Mouse (Mus musculus) stomach, embryonic 15.5 days (tissue): ENCODE results near the gene Kctd2. TPM values are rescaled to one million over a fixed set of nuclear protein-coding genes. Genes with fewer than 3 reads are reported as not detected.

Experiments used
- ATAC-seq: fragments of 200-750 bp; cut with Nextera tagmentation; 2 replicates; pipeline ENCODE4 v1.8.0; 2017; ENCODE audit warnings: low read depth, moderate number of reproducible peaks, moderate TSS enrichment; ENCODE audit not compliant: insufficient read depth, low FRiP score
- H3K27ac ChIP-seq: fragments of 300-500 bp; sonication (generic); 2 replicates; pipeline ENCODE4 v1.5.1; 2015; ENCODE audit warnings: mild to moderate bottlenecking, inconsistent platforms
- H3K27me3 ChIP-seq: fragments of 300-500 bp; sonication (generic); replicated peaks from 2 replicates; pipeline ENCODE4 v1.6.1; 2015; ENCODE audit warnings: inconsistent platforms
- H3K36me3 ChIP-seq: fragments of 300-500 bp; sonication (generic); 2 replicates; pipeline ENCODE4 v1.6.1; 2015; ENCODE audit warnings: inconsistent platforms
- H3K4me1 ChIP-seq: fragments of 300-500 bp; sonication (generic); 2 replicates; pipeline ENCODE4 v1.6.1; 2015; ENCODE audit warnings: inconsistent platforms
- H3K4me2 ChIP-seq: fragments of 300-500 bp; sonication (generic); 2 replicates; pipeline ENCODE4 v1.6.1; 2015; ENCODE audit warnings: mild to moderate bottlenecking, inconsistent platforms
- H3K4me3 ChIP-seq: fragments of 300-500 bp; sonication (generic); replicated peaks from 2 replicates; pipeline ENCODE4 v1.5.1; 2015; ENCODE audit warnings: inconsistent platforms
- H3K9ac ChIP-seq: fragments of 300-500 bp; sonication (generic); 2 replicates; pipeline ENCODE4 v1.6.1; 2015; ENCODE audit warnings: inconsistent platforms
- H3K9me3 ChIP-seq: fragments of 300-500 bp; sonication (generic); 2 replicates; pipeline ENCODE4 v1.6.1; 2016; ENCODE audit warnings: inconsistent platforms
- WGBS: fragments of 180-500 bp; shearing (Covaris S2); methylation state at CpG from one replicate; pipeline ENCODE4 v1.1.7; 2015; 5-methylcytosine and 5-hydroxymethylcytosine counted together
- microRNA-seq: library from miRNA; unstranded; fragments of <30 nt; microRNA quantifications from one replicate; pipeline ENCODE4, GENCODE M21; 2016
- polyA plus RNA-seq: library from polyadenylated mRNA; unstranded; fragments of >200 nt; fragmentation: Nextera tagmentation; extraction: Ambion mirVana; gene quantifications from 2 replicates; pipeline ENCODE4 v1.2.1, GENCODE M21; 2015

The Kctd2 gene
- polyA plus RNA-seq, 1 experiment from 2014 or later, result 15.6 TPM

DNA sequence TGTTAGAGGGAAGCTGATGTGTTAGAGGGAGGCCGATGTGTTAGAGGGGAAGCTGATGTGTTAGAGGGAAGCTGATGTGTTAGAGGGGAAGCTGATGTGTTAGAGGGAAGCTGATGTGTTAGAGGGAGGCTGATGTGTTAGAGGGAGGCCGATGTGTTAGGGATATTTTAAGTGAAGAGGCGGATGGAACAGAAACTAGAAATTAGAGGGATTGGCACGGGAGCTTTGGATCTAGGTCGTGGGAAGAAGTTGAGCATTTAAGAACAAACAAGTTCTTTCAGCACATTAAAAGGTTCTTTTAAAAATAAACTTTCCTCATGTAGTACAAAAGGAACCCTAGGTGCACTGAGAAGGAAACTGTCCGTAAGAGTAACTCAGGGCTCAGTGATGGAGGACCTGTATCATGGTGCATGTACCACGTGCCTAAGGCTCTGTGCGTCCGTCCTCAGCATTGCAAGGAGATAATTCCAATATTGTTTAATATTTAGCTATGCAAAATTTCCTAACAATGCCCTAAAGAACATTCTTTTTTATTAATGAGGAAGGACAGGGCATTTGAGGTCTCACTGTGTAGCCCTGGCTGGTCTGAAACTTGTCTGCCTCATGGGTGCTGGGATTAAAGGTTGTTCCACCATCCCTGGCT is 58.5 kb downstream of the Kctd2 start:
- 81% methylated on average over 9 of the region's 9 CpGs for WGBS
- Histone ChIP-seq H3K9me3 (no peaks in the 10 kb centered on the region), H3K27ac (no peak overlapping the region), H3K4me2 (no peak overlapping the region), H3K4me1 (peaks cover 15% of the 10 kb centered on the region), H3K27me3 (no peaks in the 10 kb centered on the region), H3K9ac (no peak overlapping the region), H3K36me3 (no peaks in the 10 kb centered on the region), H3K4me3 (no peak overlapping the region)
- no peak for ATAC-seq

Small RNA genes within 50 kb of the gene (microRNA-seq; reads per million reads assigned to microRNA genes)
- gene Mir3968, result not detected

Other genes with a start within 250 kb of the Kctd2 start
- gene Tmem104, start 232.6 kb upstream of the Kctd2 start, polyA plus RNA-seq, result 9.3 and 11.5 TPM in 2 replicates
- 23.2 and 24.0 TPM in 2 replicates for gene Nat9, start 232.3 kb upstream of the Kctd2 start, polyA plus RNA-seq
- gene Grin2c, start 152.9 kb upstream of the Kctd2 start, polyA plus RNA-seq, result 0.10 and 0.12 TPM in 2 replicates
- 16.6 and 17.8 TPM in 2 replicates for gene Fdxr, start 143.1 kb upstream of the Kctd2 start, polyA plus RNA-seq
- 2.0 TPM in 2 replicates for gene Fads6, start 122.5 kb upstream of the Kctd2 start, polyA plus RNA-seq
- gene Otop2, start 113.0 kb upstream of the Kctd2 start, polyA plus RNA-seq, result 0.46 and 0.90 TPM in 2 replicates
- 0.26 and 0.35 TPM in 2 replicates for gene Ush1g, start 98.1 kb upstream of the Kctd2 start, polyA plus RNA-seq
- gene Otop3, start 85.4 kb upstream of the Kctd2 start, polyA plus RNA-seq, result 2.4 and 2.7 TPM in 2 replicates
- 32.9 and 41.0 TPM in 2 replicates for gene Hid1, start 52.4 kb upstream of the Kctd2 start, polyA plus RNA-seq
- 10.0 and 10.5 TPM in 2 replicates for gene Cdr2l, start 38.2 kb upstream of the Kctd2 start, polyA plus RNA-seq
- 184 and 196 TPM in 2 replicates for gene Mrpl58, start 16.4 kb upstream of the Kctd2 start, polyA plus RNA-seq
- gene Atp5h, start 166 bp upstream of the Kctd2 start, polyA plus RNA-seq, result 824 and 904 TPM in 2 replicates
- 0.23 and 0.35 TPM in 2 replicates for gene Trim80, start 20.4 kb downstream of the Kctd2 start, polyA plus RNA-seq
- gene Slc16a5, start 42.3 kb downstream of the Kctd2 start, polyA plus RNA-seq, result 2.3 and 3.1 TPM in 2 replicates
- gene Armc7, start 55.5 kb downstream of the Kctd2 start, polyA plus RNA-seq, result 5.5 and 6.8 TPM in 2 replicates
- gene Nt5c, start 71.7 kb downstream of the Kctd2 start, polyA plus RNA-seq, result 115 and 123 TPM in 2 replicates
- 472 and 482 TPM in 2 replicates for gene Jpt1, start 94.3 kb downstream of the Kctd2 start, polyA plus RNA-seq
- 838 and 874 TPM in 2 replicates for gene Sumo2, start 116.1 kb downstream of the Kctd2 start, polyA plus RNA-seq
- 159 and 181 TPM in 2 replicates for gene Nup85, start 144.3 kb downstream of the Kctd2 start, polyA plus RNA-seq
- 81.7 and 92.7 TPM in 2 replicates for gene Mrps7, start 183.8 kb downstream of the Kctd2 start, polyA plus RNA-seq
- 15.9 and 24.3 TPM in 2 replicates for gene Gga3, start 183.9 kb downstream of the Kctd2 start, polyA plus RNA-seq
- 31.9 and 34.4 TPM in 2 replicates for gene Mif4gd, start 192.8 kb downstream of the Kctd2 start, polyA plus RNA-seq
- 21.5 and 23.9 TPM in 2 replicates for gene Slc25a19, start 208.2 kb downstream of the Kctd2 start, polyA plus RNA-seq